Mouse (Mus musculus) kidney, adult 10 weeks (tissue): ENCODE results near the gene Trp53. TPM values are rescaled to one million over a fixed set of nuclear protein-coding genes. Genes with fewer than 3 reads are reported as not detected.

Source experiments
- polyA plus RNA-seq: library from polyadenylated mRNA; stranded (reverse); fragments of 350-450 nt; fragmentation: Illumina TruSeq; extraction: RNeasy Lipid Tissue Mini Kit (QIAGEN cat#74804); gene quantifications from one replicate; pipeline ENCODE4 v1.2.3, GENCODE M21; 2014; ENCODE audit warnings: low read depth, low replicate concordance

The Trp53 gene
- polyA plus RNA-seq = 2.5 TPM

GRCm38 (mm10) chr11:69580091-69580514 lies at the start of gene Trp53, which contains the start of gene Wrap53:
Trp53 (plus strand) TSS chr11:69580359.
Wrap53 (minus strand) TSS chr11:69580255.

GRCm38 (mm10) chr11:69549060-69549656 lies 31.0 kb upstream of the Trp53 start, which contains the start of gene Dnah2:
Dnah2 (minus strand) TSS chr11:69549110.

GRCm38 (mm10) chr11:69559851-69560765 lies 20.1 kb upstream of the Trp53 start, which contains the start of gene Efnb3:
Efnb3 (minus strand) TSS chr11:69560205.

GRCm38 (mm10) chr11:69605726-69606490 lies 25.7 kb downstream of the Trp53 start, which contains the start of gene Atp1b2:
Atp1b2 (minus strand) TSS chr11:69605942.

GRCm38 (mm10) chr11:69617805-69618204 lies 37.6 kb downstream of the Trp53 start, which contains the start of gene Shbg:
Shbg (minus strand) TSS chr11:69617905.

GRCm38 (mm10) chr11:69621571-69622268 lies 41.6 kb downstream of the Trp53 start, which contains the start of gene Sat2:
Sat2 (plus strand) TSS chr11:69622024.

GRCm38 (mm10) chr11:69632284-69633089 lies 52.3 kb downstream of the Trp53 start, which contains the start of gene Fxr2:
Fxr2 (plus strand) TSS chr11:69632990.

Other genes starting within 250 kb of the Trp53 start
- gene Rnf227, start 239.9 kb upstream of the Trp53 start, polyA plus RNA-seq = 4.6 TPM
- gene Chd3, start 211.0 kb upstream of the Trp53 start, polyA plus RNA-seq = 20.4 TPM
- 4.1 TPM for gene Naa38, start 184.9 kb upstream of the Trp53 start, polyA plus RNA-seq
- gene Cyb5d1, start 184.7 kb upstream of the Trp53 start, polyA plus RNA-seq = 41.9 TPM
- 0.65 TPM for gene Tmem88, start 182.1 kb upstream of the Trp53 start, polyA plus RNA-seq
- 2.0 TPM for gene Kdm6b, start 166.7 kb upstream of the Trp53 start, polyA plus RNA-seq
- not detected for gene Dnah2, start 31.2 kb upstream of the Trp53 start, polyA plus RNA-seq
- not detected for gene Efnb3, start 20.2 kb upstream of the Trp53 start, polyA plus RNA-seq
- gene Wrap53, start 104 bp upstream of the Trp53 start, polyA plus RNA-seq = 2.1 TPM
- 15.9 TPM for gene Atp1b2, start 25.6 kb downstream of the Trp53 start, polyA plus RNA-seq
- 0.32 TPM for gene Shbg, start 37.5 kb downstream of the Trp53 start, polyA plus RNA-seq
- gene Sat2, start 41.7 kb downstream of the Trp53 start, polyA plus RNA-seq = 7.5 TPM
- 9.5 TPM for gene Fxr2, start 52.6 kb downstream of the Trp53 start, polyA plus RNA-seq
- not detected for gene Sox15, start 75.0 kb downstream of the Trp53 start, polyA plus RNA-seq
- gene Mpdu1, start 82.3 kb downstream of the Trp53 start, polyA plus RNA-seq = 16.5 TPM
- gene Cd68, start 85.8 kb downstream of the Trp53 start, polyA plus RNA-seq = 1.3 TPM
- gene Eif4a1, start 92.1 kb downstream of the Trp53 start, polyA plus RNA-seq = 371 TPM
- gene Senp3, start 101.7 kb downstream of the Trp53 start, polyA plus RNA-seq = 58.9 TPM
- gene Tnfsf13, start 105.4 kb downstream of the Trp53 start, polyA plus RNA-seq = 5.9 TPM
- gene Tnfsf12, start 115.5 kb downstream of the Trp53 start, polyA plus RNA-seq = 2.4 TPM
- gene Tnfsfm13, start 115.7 kb downstream of the Trp53 start, polyA plus RNA-seq = 1.1 TPM
- 20.8 TPM for gene Polr2a, start 178.3 kb downstream of the Trp53 start, polyA plus RNA-seq
- not detected for gene Slc35g3, start 181.6 kb downstream of the Trp53 start, polyA plus RNA-seq
- 16.5 TPM for gene Zbtb4, start 185.6 kb downstream of the Trp53 start, polyA plus RNA-seq
- gene Chrnb1, start 215.6 kb downstream of the Trp53 start, polyA plus RNA-seq = 3.2 TPM
- 3.0 TPM for gene Fgf11, start 221.5 kb downstream of the Trp53 start, polyA plus RNA-seq
- 6.4 TPM for gene Tmem102, start 225.3 kb downstream of the Trp53 start, polyA plus RNA-seq
- gene Gm39566, start 234.9 kb downstream of the Trp53 start, polyA plus RNA-seq = not detected
- not detected for gene Spem2, start 238.1 kb downstream of the Trp53 start, polyA plus RNA-seq
- not detected for gene Spem1, start 241.8 kb downstream of the Trp53 start, polyA plus RNA-seq